Mouse (Mus musculus): ENCODE measurements around the gene Tcf12. TPM values are rescaled to one million over a fixed set of nuclear protein-coding genes. Genes with fewer than 3 reads are reported as not detected.
A peak's percentile ranks its signal among the peaks of the same experiment; 100 is the strongest.

Gene Tcf12
- total and polyA plus RNA-seq, 2 experiments = 18.4 to 19.2 TPM

GRCm38 (mm10) chr9:71831756-71832699 lies 279.6 kb downstream of the Tcf12 start:
- TF ChIP-seq CTCF (IDR thresholded peaks at IDR 0.05; ENCODE audit: low read depth, low read length) = peak; percentile 89
- no peak for TF ChIP-seq POLR2A (IDR thresholded peaks at IDR 0.05; ENCODE audit: extremely low read depth, insufficient read depth, low read length)

GRCm38 (mm10) chr9:71830994-71831393 lies 280.7 kb downstream of the Tcf12 start:
- no peak overlapping the region for H3K27ac ChIP-seq (replicated peaks; ENCODE audit: insufficient read depth, low read depth, low read length)
- no peaks in the 10 kb centered on the region for H3K27me3 ChIP-seq (ENCODE audit: control insufficient read depth, insufficient read depth, low read length)
- no peaks in the 10 kb centered on the region for H3K4me1 ChIP-seq (ENCODE audit: control insufficient read depth, insufficient read depth, low read length)
- H3K36me3 ChIP-seq (ENCODE audit: control insufficient read depth, insufficient read depth, low read length) = no peaks in the 10 kb centered on the region
- TF ChIP-seq CTCF (IDR thresholded peaks at IDR 0.05; ENCODE audit: low read depth, low read length) (no peak), POLR2A (IDR thresholded peaks at IDR 0.05; ENCODE audit: extremely low read depth, insufficient read depth, low read length) (no peak)
- no peak overlapping the region for H3K9ac ChIP-seq (ENCODE audit: low read depth, low read length)
- H3K79me2 ChIP-seq (ENCODE audit: control insufficient read depth, insufficient read depth, low read length) = no peaks in the 10 kb centered on the region
- H3K4me3 ChIP-seq (ENCODE audit: insufficient read depth, low read depth, low read length) = no peak overlapping the region
- WGBS = 84% methylated on average over 4 of the region's 4 CpGs
- no peak for DNase-seq (ENCODE audit: extremely low read depth, low read depth, low spot score)

More at GRCm38 (mm10) chr9:71831756-71832699, 279.6 kb downstream of the Tcf12 start:
- no peaks in the 10 kb centered on the region for H3K27me3 ChIP-seq (ENCODE audit: control insufficient read depth, insufficient read depth, low read length)
- no peak overlapping the region for H3K27ac ChIP-seq (replicated peaks; ENCODE audit: insufficient read depth, low read depth, low read length)
- H3K4me1 ChIP-seq (ENCODE audit: control insufficient read depth, insufficient read depth, low read length) = no peaks in the 10 kb centered on the region
- 0 out of 2 replicates have a peak overlapping the region, but pooled peaks have one; percentile 17 for H3K4me3 ChIP-seq (ENCODE audit: insufficient read depth, low read depth, low read length)
- no peaks in the 10 kb centered on the region for H3K79me2 ChIP-seq (ENCODE audit: control insufficient read depth, insufficient read depth, low read length)
- no peaks in the 10 kb centered on the region for H3K36me3 ChIP-seq (ENCODE audit: control insufficient read depth, insufficient read depth, low read length)
- no peak overlapping the region for H3K9ac ChIP-seq (ENCODE audit: low read depth, low read length)
- peak; percentile 47 for DNase-seq (ENCODE audit: extremely low read depth, low read depth, low spot score)
- WGBS = 16% methylated on average over 26 of the region's 26 CpGs

DNA sequence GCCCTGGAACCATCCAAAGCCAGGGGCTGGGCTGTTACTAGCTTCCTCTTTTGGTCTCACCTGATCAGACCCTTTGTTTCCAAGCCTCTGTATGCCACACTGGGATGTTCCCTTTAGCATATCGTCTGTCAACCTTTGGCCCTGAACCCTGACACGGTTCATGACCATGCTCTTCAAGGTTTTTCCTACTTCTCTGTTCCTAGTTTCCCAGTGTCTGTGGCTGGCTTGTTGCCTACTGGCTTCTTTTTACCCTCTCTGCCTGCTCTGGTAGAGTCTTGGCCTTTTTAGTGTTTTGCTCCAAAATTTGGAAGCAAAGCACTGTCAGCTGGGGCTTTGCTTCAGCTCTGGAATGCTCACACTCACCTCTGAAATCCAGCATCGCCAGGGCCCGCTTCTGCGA lies 281.3 kb downstream of the Tcf12 start:
- WGBS = 71% methylated on average over 5 of the region's 5 CpGs
- Histone ChIP-seq H3K9ac (ENCODE audit: low read depth, low read length) (no peak overlapping the region), H3K27ac (replicated peaks; ENCODE audit: insufficient read depth, low read depth, low read length) (no peak overlapping the region)

GRCm38 (mm10) chr9:71829753-71830152 lies 281.9 kb downstream of the Tcf12 start:
- Histone ChIP-seq H3K27me3 (ENCODE audit: control insufficient read depth, insufficient read depth, low read length) (no peaks in the 10 kb centered on the region), H3K4me1 (ENCODE audit: control insufficient read depth, insufficient read depth, low read length) (no peaks in the 10 kb centered on the region; the same call in 1 of the 2 replicates), H3K27ac (replicated peaks; ENCODE audit: insufficient read depth, low read depth, low read length) (no peak overlapping the region), H3K79me2 (ENCODE audit: control insufficient read depth, insufficient read depth, low read length) (no peaks in the 10 kb centered on the region), H3K36me3 (ENCODE audit: control insufficient read depth, insufficient read depth, low read length) (no peaks in the 10 kb centered on the region), H3K9ac (ENCODE audit: low read depth, low read length) (no peak overlapping the region), H3K4me3 (ENCODE audit: insufficient read depth, low read depth, low read length) (no peak overlapping the region)
- TF ChIP-seq CTCF (IDR thresholded peaks at IDR 0.05; ENCODE audit: low read depth, low read length) (no peak), POLR2A (IDR thresholded peaks at IDR 0.05; ENCODE audit: extremely low read depth, insufficient read depth, low read length) (no peak)
- WGBS = 92% methylated on average over 3 of the region's 3 CpGs
- DNase-seq (ENCODE audit: extremely low read depth, low read depth, low spot score) = no peak

More for the DNA sequence above, 281.3 kb downstream of the Tcf12 start:
- no peak for TF ChIP-seq POLR2A (IDR thresholded peaks at IDR 0.05; ENCODE audit: extremely low read depth, insufficient read depth, low read length)
- no peak for TF ChIP-seq CTCF (IDR thresholded peaks at IDR 0.05; ENCODE audit: low read depth, low read length)
- H3K36me3 ChIP-seq (ENCODE audit: control insufficient read depth, insufficient read depth, low read length) = no peaks in the 10 kb centered on the region
- H3K4me1 ChIP-seq (ENCODE audit: control insufficient read depth, insufficient read depth, low read length) = no peaks in the 10 kb centered on the region; the same call in 1 of the 2 replicates
- no peaks in the 10 kb centered on the region for H3K27me3 ChIP-seq (ENCODE audit: control insufficient read depth, insufficient read depth, low read length)
- H3K4me3 ChIP-seq (ENCODE audit: insufficient read depth, low read depth, low read length) = no peak overlapping the region
- no peaks in the 10 kb centered on the region for H3K79me2 ChIP-seq (ENCODE audit: control insufficient read depth, insufficient read depth, low read length)
- no peak for DNase-seq (ENCODE audit: extremely low read depth, low read depth, low spot score)

GRCm38 (mm10) chr9:71829137-71829536 lies 282.5 kb downstream of the Tcf12 start:
- H3K9ac ChIP-seq (ENCODE audit: low read depth, low read length) = no peak overlapping the region
- H3K4me1 ChIP-seq (ENCODE audit: control insufficient read depth, insufficient read depth, low read length) = no peaks in the 10 kb centered on the region; the same call in 1 of the 2 replicates
- 62% methylated on average over 6 of the region's 6 CpGs for whole genome bisulfite sequencing
- TF ChIP-seq CTCF (IDR thresholded peaks at IDR 0.05; ENCODE audit: low read depth, low read length) (no peak), POLR2A (IDR thresholded peaks at IDR 0.05; ENCODE audit: extremely low read depth, insufficient read depth, low read length) (no peak)
- no peaks in the 10 kb centered on the region for H3K27me3 ChIP-seq (ENCODE audit: control insufficient read depth, insufficient read depth, low read length)
- no peaks in the 10 kb centered on the region for H3K79me2 ChIP-seq (ENCODE audit: control insufficient read depth, insufficient read depth, low read length)
- no peaks in the 10 kb centered on the region for H3K36me3 ChIP-seq (ENCODE audit: control insufficient read depth, insufficient read depth, low read length)
- H3K4me3 ChIP-seq (ENCODE audit: insufficient read depth, low read depth, low read length) = no peak overlapping the region
- no peak overlapping the region for H3K27ac ChIP-seq (replicated peaks; ENCODE audit: insufficient read depth, low read depth, low read length)
- no peak for DNase-seq (ENCODE audit: extremely low read depth, low read depth, low spot score)
